Mouse (Mus musculus): Measurements from ENCODE around the gene Prpsap2. TPM values are rescaled to one million over a fixed set of nuclear protein-coding genes. Genes with fewer than 3 reads are reported as not detected.

Gene Prpsap2
- polyA plus RNA-seq, 1 experiment from 2014 or later: 28.0 TPM

- no peak for ATAC-seq (ENCODE audit: low FRiP score, low TSS enrichment)
- H3K27me3 ChIP-seq (ENCODE audit: control insufficient read depth, insufficient read depth, low read length): no peaks in the 10 kb centered on the region
- H3K4me1 ChIP-seq (ENCODE audit: control insufficient read depth, insufficient read depth, low read length): peaks cover 6% of the 10 kb centered on the region; the same call in 1 of the 2 replicates
- no peaks in the 10 kb centered on the region for H3K9me3 ChIP-seq (ENCODE audit: control insufficient read depth, low read length)
- no peak overlapping the region for H3K9ac ChIP-seq (ENCODE audit: low read depth, low read length)
- H3K4me3 ChIP-seq (ENCODE audit: low read length): no peak overlapping the region
- H3K36me3 ChIP-seq (ENCODE audit: control insufficient read depth, insufficient read depth, low read length): peaks cover 35% of the 10 kb centered on the region
- WGBS: 89% methylated on average over 2 of the region's 2 CpGs
- H3K4me2 ChIP-seq (replicated peaks; ENCODE audit: low read depth, low read length): no peak overlapping the region
- H3K27ac ChIP-seq (ENCODE audit: low read depth, low read length): no peak overlapping the region
Observed at GRCm38 (mm10) chr11:61757151-61757550, 4.7 kb downstream of the Prpsap2 start.

GRCm38 (mm10) chr11:61751612-61752011 lies 10.3 kb downstream of the Prpsap2 start:
- H3K4me2 ChIP-seq (replicated peaks; ENCODE audit: low read depth, low read length): no peak overlapping the region
- H3K4me1 ChIP-seq (ENCODE audit: control insufficient read depth, insufficient read depth, low read length): no peaks in the 10 kb centered on the region
- ATAC-seq (ENCODE audit: low FRiP score, low TSS enrichment): no peak
- H3K9me3 ChIP-seq (ENCODE audit: control insufficient read depth, low read length): no peaks in the 10 kb centered on the region
- H3K4me3 ChIP-seq (ENCODE audit: low read length): no peak overlapping the region
- no peak overlapping the region for H3K9ac ChIP-seq (ENCODE audit: low read depth, low read length)
- H3K27me3 ChIP-seq (ENCODE audit: control insufficient read depth, insufficient read depth, low read length): no peaks in the 10 kb centered on the region
- peaks cover 71% of the 10 kb centered on the region for H3K36me3 ChIP-seq (ENCODE audit: control insufficient read depth, insufficient read depth, low read length)
- H3K27ac ChIP-seq (ENCODE audit: low read depth, low read length): no peak overlapping the region
- 86% methylated on average over 5 of the region's 5 CpGs for WGBS

DNA sequence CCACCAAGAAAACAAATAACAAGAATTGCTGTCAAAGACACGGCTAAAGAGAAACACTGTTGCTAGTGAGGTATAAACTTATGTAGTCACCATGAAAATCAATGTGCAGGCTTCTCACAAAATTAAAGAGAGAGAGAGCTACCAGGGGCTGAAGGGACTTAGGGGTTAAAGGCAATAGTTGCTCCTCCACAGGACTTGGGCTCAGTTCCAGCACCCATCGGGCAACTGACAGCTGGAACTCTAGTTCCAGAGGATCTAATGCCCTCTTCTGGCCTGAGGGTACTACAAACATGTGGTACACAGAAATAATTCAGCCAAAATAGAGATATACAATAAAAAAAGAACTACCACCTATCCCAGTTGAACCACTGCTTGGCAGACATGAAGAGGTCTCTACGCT lies 14.7 kb downstream of the Prpsap2 start:
- Histone ChIP-seq H3K9me3 (ENCODE audit: control insufficient read depth, low read length) (no peaks in the 10 kb centered on the region), H3K4me2 (replicated peaks; ENCODE audit: low read depth, low read length) (no peak overlapping the region), H3K36me3 (ENCODE audit: control insufficient read depth, insufficient read depth, low read length) (peaks cover 67% of the 10 kb centered on the region), H3K9ac (ENCODE audit: low read depth, low read length) (no peak overlapping the region), H3K4me1 (ENCODE audit: control insufficient read depth, insufficient read depth, low read length) (no peaks in the 10 kb centered on the region), H3K27ac (ENCODE audit: low read depth, low read length) (no peak overlapping the region), H3K27me3 (ENCODE audit: control insufficient read depth, insufficient read depth, low read length) (no peaks in the 10 kb centered on the region), H3K4me3 (ENCODE audit: low read length) (no peak overlapping the region)
- ATAC-seq (ENCODE audit: low FRiP score, low TSS enrichment): no peak
- WGBS: 67% methylated on average over 3 of the region's 3 CpGs

- no peak for ATAC-seq (ENCODE audit: low FRiP score, low TSS enrichment)
- no peak overlapping the region for H3K4me2 ChIP-seq (replicated peaks; ENCODE audit: low read depth, low read length)
- no peaks in the 10 kb centered on the region for H3K9me3 ChIP-seq (ENCODE audit: control insufficient read depth, low read length)
- peaks cover 64% of the 10 kb centered on the region for H3K36me3 ChIP-seq (ENCODE audit: control insufficient read depth, insufficient read depth, low read length)
- H3K4me3 ChIP-seq (ENCODE audit: low read length): no peak overlapping the region
- no peak overlapping the region for H3K9ac ChIP-seq (ENCODE audit: low read depth, low read length)
- WGBS: 90% methylated on average over 9 of the region's 9 CpGs
- H3K4me1 ChIP-seq (ENCODE audit: control insufficient read depth, insufficient read depth, low read length): no peaks in the 10 kb centered on the region
- H3K27ac ChIP-seq (ENCODE audit: low read depth, low read length): no peak overlapping the region
- no peaks in the 10 kb centered on the region for H3K27me3 ChIP-seq (ENCODE audit: control insufficient read depth, insufficient read depth, low read length)
Observed at GRCm38 (mm10) chr11:61745781-61746180, 16.1 kb downstream of the Prpsap2 start.

GRCm38 (mm10) chr11:61744460-61744859 lies 17.4 kb downstream of the Prpsap2 start:
- no peak for ATAC-seq (ENCODE audit: low FRiP score, low TSS enrichment)
- WGBS: 78% methylated on average over 3 of the region's 3 CpGs
- Histone ChIP-seq H3K4me2 (replicated peaks; ENCODE audit: low read depth, low read length) (no peak overlapping the region), H3K9ac (ENCODE audit: low read depth, low read length) (no peak overlapping the region), H3K9me3 (ENCODE audit: control insufficient read depth, low read length) (no peaks in the 10 kb centered on the region), H3K36me3 (ENCODE audit: control insufficient read depth, insufficient read depth, low read length) (peaks cover 69% of the 10 kb centered on the region), H3K27me3 (ENCODE audit: control insufficient read depth, insufficient read depth, low read length) (no peaks in the 10 kb centered on the region), H3K27ac (ENCODE audit: low read depth, low read length) (no peak overlapping the region), H3K4me3 (ENCODE audit: low read length) (no peak overlapping the region), H3K4me1 (ENCODE audit: control insufficient read depth, insufficient read depth, low read length) (no peaks in the 10 kb centered on the region)

DNA sequence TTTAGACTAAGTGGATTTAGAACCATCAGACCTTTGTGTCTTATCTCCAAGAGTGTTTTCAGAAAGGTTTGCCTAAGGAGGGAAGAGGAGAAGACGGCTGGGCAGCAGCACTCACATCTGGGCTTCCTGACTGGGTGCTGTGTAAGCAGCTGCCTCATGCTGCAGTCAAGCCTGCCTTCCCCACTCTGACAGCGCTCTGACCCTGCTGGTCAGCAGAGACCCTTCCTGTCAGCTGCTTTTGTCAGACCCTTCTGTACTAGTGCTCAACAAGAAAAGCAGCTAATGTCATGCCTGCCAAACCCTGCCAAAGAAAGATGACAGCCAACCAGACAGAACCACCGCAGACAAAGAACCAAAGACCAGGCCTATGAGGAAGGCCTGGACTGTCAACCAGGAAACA lies 18.1 kb downstream of the Prpsap2 start:
- H3K9me3 ChIP-seq (ENCODE audit: control insufficient read depth, low read length): no peaks in the 10 kb centered on the region
- WGBS: 86% methylated on average over 3 of the region's 3 CpGs

DNA sequence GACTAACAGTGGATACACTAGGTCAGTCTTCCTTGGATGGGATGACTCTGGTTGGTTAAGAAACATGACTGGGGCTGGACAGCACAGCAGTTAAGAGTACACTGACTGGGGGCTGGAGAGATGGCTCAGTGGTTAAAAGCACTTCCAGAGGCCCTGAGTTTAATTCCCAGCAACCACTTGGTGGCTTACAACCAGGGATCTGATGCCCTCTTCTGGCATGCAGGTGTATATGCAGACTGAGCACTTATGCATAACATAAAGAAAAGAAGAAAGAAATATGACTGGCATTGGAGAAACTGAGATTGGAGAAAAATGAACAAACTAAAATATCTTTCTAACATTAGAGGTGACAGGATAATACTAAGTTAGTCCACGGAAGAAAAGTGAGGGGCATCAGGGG lies 21.4 kb downstream of the Prpsap2 start:
- 100% methylated on average over 1 of the region's 1 CpGs for WGBS
- Histone ChIP-seq H3K27me3 (ENCODE audit: control insufficient read depth, insufficient read depth, low read length) (no peaks in the 10 kb centered on the region), H3K36me3 (ENCODE audit: control insufficient read depth, insufficient read depth, low read length) (peaks cover 73% of the 10 kb centered on the region), H3K4me1 (ENCODE audit: control insufficient read depth, insufficient read depth, low read length) (no peaks in the 10 kb centered on the region), H3K4me3 (ENCODE audit: low read length) (no peak overlapping the region), H3K9ac (ENCODE audit: low read depth, low read length) (no peak overlapping the region), H3K4me2 (replicated peaks; ENCODE audit: low read depth, low read length) (no peak overlapping the region), H3K27ac (ENCODE audit: low read depth, low read length) (no peak overlapping the region), H3K9me3 (ENCODE audit: control insufficient read depth, low read length) (no peaks in the 10 kb centered on the region)
- ATAC-seq (ENCODE audit: low FRiP score, low TSS enrichment): no peak

More for the DNA sequence above, 18.1 kb downstream of the Prpsap2 start:
- Histone ChIP-seq H3K4me2 (replicated peaks; ENCODE audit: low read depth, low read length) (no peak overlapping the region), H3K27ac (ENCODE audit: low read depth, low read length) (no peak overlapping the region), H3K4me1 (ENCODE audit: control insufficient read depth, insufficient read depth, low read length) (no peaks in the 10 kb centered on the region), H3K27me3 (ENCODE audit: control insufficient read depth, insufficient read depth, low read length) (no peaks in the 10 kb centered on the region), H3K9ac (ENCODE audit: low read depth, low read length) (no peak overlapping the region), H3K4me3 (ENCODE audit: low read length) (no peak overlapping the region), H3K36me3 (ENCODE audit: control insufficient read depth, insufficient read depth, low read length) (peaks cover 71% of the 10 kb centered on the region)
- ATAC-seq (ENCODE audit: low FRiP score, low TSS enrichment): no peak

- Histone ChIP-seq H3K9me3 (ENCODE audit: control insufficient read depth, low read length) (no peaks in the 10 kb centered on the region), H3K4me2 (replicated peaks; ENCODE audit: low read depth, low read length) (no peak overlapping the region), H3K4me1 (ENCODE audit: control insufficient read depth, insufficient read depth, low read length) (no peaks in the 10 kb centered on the region), H3K27ac (ENCODE audit: low read depth, low read length) (no peak overlapping the region), H3K4me3 (ENCODE audit: low read length) (no peak overlapping the region), H3K36me3 (ENCODE audit: control insufficient read depth, insufficient read depth, low read length) (peaks cover 79% of the 10 kb centered on the region), H3K9ac (ENCODE audit: low read depth, low read length) (no peak overlapping the region), H3K27me3 (ENCODE audit: control insufficient read depth, insufficient read depth, low read length) (no peaks in the 10 kb centered on the region)
- ATAC-seq (ENCODE audit: low FRiP score, low TSS enrichment): no peak
- WGBS: 89% methylated on average over 1 of the region's 1 CpGs
Observed at GRCm38 (mm10) chr11:61737290-61737689, 24.6 kb downstream of the Prpsap2 start.

GRCm38 (mm10) chr11:61732672-61733071 lies 29.2 kb downstream of the Prpsap2 start:
- H3K4me2 ChIP-seq (replicated peaks; ENCODE audit: low read depth, low read length): no peak overlapping the region
- no peak for ATAC-seq (ENCODE audit: low FRiP score, low TSS enrichment)
- H3K27ac ChIP-seq (ENCODE audit: low read depth, low read length): no peak overlapping the region
- WGBS: 92% methylated on average over 7 of the region's 7 CpGs
- H3K4me3 ChIP-seq (ENCODE audit: low read length): no peak overlapping the region
- H3K9ac ChIP-seq (ENCODE audit: low read depth, low read length): no peak overlapping the region
- no peaks in the 10 kb centered on the region for H3K4me1 ChIP-seq (ENCODE audit: control insufficient read depth, insufficient read depth, low read length)
- peaks cover 65% of the 10 kb centered on the region for H3K36me3 ChIP-seq (ENCODE audit: control insufficient read depth, insufficient read depth, low read length)
- H3K27me3 ChIP-seq (ENCODE audit: control insufficient read depth, insufficient read depth, low read length): no peaks in the 10 kb centered on the region
- H3K9me3 ChIP-seq (ENCODE audit: control insufficient read depth, low read length): no peaks in the 10 kb centered on the region

Measured in kidney, embryonic 14.5 days (tissue).